Mouse (Mus musculus) CD8-positive naive resting alpha-beta T cell, adult 2 months (primary cell): ENCODE data around the gene Lcn6.
"Not testable (repeated sequence)": the region's sequence is repeated elsewhere in the genome, so short reads cannot be mapped to it uniquely, and the experiment has no call there.

Experiments used
- DNase-seq, 2 experiments: peaks; one replicate each; pipeline ENCODE4 v3.0.0; 2022; ENCODE audit warnings: low read depth in 2 of 2, low spot score in 2 of 2

Gene Lcn6

DNA sequence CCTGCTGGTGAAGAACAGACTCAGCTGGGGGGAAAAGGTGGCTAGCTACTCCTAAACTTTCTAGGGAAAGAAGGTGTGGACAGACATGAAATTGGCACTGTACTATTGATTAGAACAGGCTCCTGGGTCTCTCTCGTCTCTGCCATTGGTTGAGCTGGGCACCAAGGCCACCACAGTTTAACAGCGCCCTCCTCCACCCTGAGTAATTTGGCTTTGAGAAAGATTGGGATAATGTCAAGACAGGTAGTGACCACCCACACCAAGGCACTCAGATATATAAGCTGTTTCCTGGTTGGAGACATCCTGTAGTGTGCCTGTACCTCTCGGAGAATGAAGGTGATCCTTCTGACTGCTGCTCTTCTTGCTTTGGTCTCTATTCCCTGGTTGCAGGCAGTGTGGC lies at the start of gene Lcn6:
TSS of gene Lcn6 (plus strand) at position 301 of the 400 bp plus-strand sequence.
- DNase-seq = no peak

DNA sequence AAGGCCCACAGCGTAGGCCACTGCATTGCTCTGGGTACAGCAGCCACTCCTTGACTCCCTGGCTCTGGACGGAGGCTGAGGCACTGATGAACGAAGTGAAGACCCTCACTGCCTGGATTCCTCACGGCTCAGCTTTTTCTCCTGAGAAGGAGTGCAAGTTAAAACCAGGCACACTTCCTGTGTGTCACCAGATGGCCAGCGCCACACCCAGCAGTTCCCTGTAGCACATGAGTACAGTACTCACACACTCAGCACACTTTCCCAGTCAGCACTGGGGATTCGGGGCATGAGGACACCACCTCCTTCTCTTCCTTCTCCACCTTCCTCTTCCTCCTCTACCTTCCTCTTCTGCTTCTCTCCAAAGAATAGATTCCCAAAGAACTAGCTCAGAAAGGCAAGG lies 48.8 kb upstream of the Lcn6 start, which contains the start of gene Fcna:
TSS of gene Fcna (minus strand) at position 220 of the 400 bp plus-strand sequence.
- no peak for DNase-seq

DNA sequence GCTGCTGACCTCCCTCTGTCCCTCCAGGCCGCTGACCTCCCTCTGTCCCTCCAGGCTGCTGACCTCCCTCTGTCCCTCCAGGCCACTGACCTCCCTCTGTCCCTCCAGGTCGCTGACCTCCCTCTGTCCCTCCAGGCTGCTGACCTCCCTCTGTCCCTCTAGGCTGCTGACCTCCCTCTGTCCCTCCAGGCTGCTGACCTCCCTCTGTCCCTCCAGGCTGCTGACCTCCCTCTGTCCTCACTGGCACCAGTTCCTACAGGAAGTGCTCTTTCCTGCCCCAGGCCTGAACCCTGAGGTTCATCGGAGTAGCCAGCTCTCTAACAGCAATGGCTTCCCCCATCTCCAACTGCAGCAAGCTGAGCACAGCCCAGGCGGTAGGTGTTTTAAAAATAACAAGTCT lies 47.8 kb upstream of the Lcn6 start:
- DNase-seq = no peak

DNA sequence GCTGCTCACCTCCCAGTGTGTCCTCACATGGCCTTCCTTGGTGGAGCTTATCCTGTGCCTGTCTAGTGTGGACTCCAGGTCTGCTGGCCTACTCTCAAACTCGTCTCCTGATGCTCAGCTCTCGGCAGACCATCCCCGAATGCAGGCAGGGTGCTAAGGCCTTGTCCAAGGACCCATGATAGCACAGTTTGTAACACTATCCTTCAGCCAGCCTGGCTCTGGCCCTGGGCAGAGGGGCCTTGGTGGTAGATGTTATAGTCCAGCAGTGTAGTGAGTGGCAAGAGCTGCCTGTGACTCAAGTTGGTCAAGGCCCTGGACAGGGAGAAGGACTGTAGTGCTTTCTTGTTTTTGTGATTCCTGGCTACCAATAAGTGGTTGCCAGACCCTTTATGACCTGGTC lies 43.0 kb upstream of the Lcn6 start:
- no peak for DNase-seq

DNA sequence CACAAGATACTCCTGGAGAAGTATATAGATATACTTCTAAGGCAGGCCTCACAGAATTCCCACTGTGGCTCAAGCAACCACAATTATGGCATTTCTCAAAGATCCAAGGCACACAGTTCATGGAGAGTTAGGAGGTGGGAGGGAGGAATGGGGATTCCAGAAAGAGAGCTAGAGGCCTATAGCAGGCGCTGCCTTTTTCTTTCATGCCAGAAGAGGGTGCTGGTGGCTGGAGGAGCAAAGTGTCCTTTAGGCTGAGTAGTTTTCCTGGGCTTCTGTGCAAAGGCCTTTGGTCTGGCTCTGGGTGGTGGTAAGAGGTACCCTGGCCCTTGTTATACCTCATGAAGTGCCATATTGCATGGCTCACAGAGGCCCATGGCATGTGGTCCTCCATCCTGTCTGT lies 42.5 kb upstream of the Lcn6 start:
- DNase-seq = no peak

DNA sequence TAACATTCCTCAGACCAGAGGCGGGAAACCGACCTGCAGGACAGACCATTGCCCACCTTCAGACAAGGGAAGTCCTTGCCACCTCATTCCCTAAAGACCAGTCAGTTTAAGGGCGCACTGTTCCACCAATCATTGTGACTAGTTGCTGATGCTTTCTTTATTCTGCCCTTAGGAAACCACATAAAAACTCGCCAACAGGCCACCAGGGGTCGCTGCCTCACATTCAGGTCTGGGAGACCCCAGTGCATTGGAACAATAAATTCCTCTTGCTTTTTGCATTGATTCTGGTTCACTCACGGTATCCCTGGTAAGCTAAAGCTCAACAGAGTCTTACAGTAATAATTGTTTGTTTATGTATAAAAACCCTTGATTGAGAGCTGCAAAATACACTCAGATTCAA lies 36.7 kb upstream of the Lcn6 start:
- DNase-seq = peak in 1 of 2 experiments; percentile 49

DNA sequence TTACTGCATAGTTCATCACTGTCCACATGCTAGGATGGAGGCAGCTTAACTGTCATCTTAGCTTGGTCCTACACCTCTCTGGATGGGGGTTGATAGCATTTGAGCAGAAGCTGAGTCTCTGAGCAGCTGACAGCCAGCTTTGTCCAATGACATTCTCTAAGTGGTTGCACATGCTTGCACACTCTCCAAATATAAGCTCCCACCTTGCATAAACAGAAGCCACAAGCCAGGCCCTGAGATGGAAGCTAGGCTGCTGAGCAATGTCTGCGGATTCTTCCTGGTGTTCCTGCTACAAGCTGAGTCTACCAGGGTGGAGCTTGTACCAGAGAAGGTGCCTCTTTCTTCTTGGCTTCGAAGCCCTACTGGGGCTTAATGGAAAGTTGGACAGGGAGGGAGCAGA lies 23.7 kb upstream of the Lcn6 start, which contains the start of gene Lcn8:
TSS of gene Lcn8 (plus strand) at position 219 of the 400 bp plus-strand sequence.
- DNase-seq = no peak

DNA sequence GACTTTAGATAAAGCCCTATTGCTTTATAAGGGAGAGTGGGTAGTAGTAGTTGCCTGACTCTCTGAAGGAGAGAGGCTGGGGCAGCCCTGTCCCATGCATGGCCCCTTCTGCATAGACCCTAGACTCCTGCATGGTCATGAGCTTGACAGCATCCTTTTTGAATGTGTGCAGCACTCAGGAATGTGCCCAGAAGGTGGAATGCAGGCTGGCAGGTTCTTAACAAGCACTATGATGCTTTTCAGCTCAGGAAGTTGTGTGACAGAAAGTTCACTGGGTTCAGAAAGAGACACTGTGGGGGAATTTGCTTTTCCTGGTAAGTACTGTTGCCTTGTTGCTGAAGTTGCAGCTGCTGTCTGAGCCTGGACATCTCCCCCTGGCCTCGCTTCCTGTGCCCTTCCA lies 22.1 kb upstream of the Lcn6 start:
- no peak for DNase-seq

DNA sequence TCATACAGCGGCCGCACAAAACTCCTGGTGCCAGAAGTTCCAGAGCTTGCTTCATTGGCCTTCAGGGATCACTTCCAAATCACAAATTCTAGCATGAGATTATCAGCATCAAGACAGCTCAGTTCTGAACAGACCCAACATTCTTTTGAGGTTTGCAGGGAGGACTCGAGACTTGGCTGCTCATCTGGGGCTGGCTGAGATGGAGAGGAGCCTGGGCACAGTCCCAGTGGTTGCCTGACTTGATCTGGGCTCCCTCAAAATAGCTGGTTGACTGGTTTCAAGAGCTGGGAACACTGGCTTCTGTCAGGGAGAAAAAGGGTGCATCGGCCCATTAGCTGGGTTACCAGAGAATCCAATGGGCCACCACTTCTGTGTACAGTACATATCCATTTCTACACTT lies 19.9 kb upstream of the Lcn6 start:
- no peak for DNase-seq

DNA sequence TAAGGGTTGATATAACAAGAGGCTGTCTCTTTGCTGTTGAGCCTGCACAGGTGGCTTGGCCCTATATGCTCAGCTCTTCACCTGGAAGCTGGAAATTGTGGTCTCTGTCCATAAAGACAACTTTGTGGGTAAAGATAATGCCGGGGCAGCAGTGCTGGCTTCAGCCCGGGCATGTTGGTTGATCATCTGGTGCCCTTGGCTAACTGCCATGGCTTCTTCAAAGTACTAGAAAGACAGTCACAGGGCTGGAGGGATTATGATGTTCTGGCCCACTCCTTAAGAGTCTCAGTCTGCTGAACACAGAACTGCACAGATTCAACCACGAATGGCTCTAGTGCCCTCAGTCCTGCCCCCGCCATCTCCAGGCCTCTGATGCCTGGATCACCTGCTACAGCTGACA lies 19.3 kb upstream of the Lcn6 start:
- DNase-seq = no peak

DNA sequence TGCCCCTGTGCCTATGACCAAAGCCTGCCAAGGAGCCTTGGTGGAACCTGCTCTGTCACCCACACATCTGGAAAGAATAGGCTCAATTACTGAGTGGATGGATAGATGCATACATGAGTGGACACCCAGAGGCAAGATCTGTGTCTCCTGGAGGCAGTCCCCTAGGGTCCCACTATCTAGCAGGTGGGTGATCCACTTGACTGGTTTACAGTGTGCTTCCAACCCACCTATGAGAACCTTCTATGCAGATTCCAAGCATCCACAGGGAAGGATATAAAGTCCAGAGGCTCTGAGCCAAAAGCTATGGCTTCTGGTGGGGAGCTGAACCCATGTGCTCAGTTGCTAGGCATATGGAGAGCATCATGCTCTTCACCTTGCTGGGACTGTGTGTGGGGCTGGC lies 18.9 kb upstream of the Lcn6 start, which contains the start of gene Lcn5:
TSS of gene Lcn5 (plus strand) at position 301 of the 400 bp plus-strand sequence.
- DNase-seq = no peak

DNA sequence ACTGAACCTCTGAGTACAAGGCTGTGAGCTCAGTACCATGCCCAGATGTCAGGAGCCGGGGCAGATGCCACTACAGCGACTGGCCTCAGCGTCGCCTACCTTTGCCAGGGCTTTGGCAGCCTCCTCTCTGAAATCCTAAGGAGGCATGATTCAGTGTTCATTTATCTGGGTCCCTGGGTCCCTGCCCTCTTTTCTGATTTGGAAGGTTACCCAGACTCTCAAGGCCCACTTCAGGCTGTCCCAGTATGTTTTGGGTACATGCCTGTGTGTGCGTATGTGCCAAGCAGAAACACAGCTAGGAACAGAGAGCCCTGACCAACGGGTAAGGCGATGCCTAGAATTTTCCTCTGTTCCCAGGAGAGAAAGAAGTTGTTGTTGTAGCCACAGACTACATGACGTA lies 16.3 kb upstream of the Lcn6 start:
- no peak for DNase-seq

DNA sequence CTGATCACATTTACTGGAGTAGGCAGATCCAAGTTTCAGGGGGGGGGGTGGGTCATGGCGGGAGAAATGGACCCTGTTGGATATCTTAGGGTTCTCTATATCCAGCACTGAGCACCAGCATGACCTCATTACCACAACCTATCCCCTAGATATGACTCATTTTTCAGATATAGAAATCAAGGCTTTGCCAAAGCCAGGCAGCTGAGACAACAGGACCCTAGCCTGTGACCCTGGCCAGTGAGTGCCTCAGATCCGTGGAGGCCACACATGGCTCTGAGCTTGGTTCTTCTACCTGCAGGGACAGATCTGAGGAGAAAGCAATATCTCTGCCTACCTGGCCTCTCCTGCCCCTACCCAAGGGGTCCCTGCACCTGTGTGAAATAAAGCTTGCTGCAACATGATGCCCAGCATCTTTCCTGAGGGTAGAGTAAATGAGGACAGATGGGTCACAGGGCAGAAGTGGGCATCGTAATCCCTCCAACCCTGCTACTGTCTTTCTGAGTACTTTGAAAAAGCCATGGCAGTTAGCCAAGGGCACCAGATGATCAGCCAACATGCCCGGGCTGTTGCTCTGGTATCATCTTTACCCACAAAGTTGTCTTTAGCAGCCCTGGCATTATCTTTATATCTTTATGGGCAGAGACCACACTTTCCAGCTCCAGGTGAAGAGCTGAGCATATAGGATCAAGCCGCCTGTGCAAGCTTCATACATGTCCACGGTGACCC lies 15.2 kb upstream of the Lcn6 start:
- DNase-seq = no peak

DNA sequence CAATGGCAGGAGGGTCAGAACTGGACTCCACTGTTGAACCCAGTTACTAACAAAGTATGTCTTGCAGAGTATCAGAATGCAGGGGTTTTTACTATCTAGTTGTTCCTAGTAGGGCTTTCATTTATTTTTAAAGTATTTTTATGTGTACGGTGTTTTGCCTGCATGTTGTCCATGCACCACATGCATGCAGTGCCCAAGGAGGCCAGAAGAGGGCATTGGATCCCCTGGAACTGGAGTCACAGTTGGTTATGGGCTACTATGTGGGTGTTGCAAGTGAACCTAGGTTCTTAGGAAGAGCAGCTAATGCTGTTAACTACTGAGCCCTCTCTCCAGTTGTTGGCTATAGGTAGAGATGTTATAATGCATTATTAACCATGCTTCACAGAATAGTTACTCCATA lies 13.1 kb upstream of the Lcn6 start:
- peak; percentile 28 to 64 for DNase-seq

DNA sequence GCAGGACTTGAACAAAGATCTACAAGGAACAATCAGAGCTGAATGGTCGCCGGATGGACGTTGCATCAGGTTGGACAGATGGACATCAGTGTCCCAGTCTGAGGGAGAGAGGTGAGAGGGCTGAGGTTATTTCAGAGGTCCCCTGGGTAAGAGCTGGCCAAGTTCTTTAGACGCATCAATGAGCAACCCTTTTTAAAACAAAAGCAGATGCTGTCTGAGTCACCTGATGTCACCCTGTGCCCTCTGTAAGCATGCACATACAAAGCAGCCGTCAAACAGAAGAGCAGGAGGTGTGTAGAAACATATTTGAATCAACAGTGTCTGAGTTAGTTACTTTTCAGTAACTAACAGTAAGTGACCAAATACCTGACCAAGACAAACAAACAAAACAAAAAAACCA lies 12.5 kb upstream of the Lcn6 start:
- DNase-seq = no peak

DNA sequence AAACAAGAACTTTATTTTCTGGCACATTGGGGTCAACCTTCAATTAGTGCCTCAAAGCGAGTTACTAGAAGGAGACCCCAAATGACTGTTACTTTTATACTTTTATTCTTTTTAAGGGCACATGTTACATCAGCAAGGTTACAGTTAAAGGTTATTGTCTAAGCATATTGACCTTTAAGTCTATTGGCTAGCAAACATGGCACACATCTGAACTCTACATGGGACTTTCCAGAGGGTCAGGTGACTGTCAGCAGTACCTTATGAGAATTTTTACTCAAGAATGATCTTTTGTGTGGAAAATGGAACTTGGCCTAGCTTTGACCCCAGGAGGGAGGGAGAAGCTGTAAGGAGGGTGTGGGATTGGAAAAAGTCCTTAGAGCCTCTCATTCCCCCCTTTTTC lies 10.1 kb upstream of the Lcn6 start:
- DNase-seq = no peak

DNA sequence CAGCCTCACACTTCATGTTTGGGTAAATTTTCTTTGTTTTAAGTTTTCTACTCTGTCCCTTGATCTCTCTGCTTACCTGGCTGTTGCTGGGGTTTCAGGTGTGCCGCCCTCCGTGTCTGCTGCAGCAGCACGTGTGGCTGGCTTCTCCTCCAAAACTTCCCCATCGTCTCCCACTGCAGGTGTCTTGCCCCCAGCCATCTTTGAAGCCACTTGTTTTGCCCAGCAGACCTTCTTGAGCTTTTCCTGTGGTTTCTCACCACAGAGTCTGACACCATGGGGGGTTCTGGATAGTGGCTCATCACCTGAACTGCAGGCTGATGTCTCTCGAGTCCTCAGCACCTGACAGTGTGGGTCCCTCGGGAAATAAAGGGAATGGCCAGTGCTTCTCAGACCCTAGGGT lies 3.0 kb downstream of the Lcn6 start:
- DNase-seq = peak; percentile 39

DNA sequence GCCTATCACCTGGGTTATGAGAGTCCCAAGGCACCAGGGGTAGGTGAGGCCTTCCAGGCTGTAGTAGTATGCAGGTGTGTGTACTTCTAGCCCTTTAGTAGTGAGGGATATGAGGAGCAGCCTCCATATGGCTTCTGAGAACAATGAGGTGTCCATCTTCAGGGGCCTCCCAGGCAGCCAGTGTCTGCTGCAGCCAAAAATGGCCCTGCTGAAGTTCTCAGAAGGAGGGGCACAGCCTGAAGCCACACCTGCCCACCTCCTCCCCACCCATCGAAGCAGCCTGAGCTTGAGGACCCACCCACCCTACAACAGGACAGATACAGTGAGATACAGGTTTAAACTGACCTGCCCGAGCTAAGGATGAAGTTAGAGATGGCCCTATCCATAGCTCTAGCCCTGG lies 5.8 kb downstream of the Lcn6 start, which contains the start of gene Lcn10:
TSS of gene Lcn10 (plus strand) at position 301 of the 400 bp plus-strand sequence.
- no peak for DNase-seq

DNA sequence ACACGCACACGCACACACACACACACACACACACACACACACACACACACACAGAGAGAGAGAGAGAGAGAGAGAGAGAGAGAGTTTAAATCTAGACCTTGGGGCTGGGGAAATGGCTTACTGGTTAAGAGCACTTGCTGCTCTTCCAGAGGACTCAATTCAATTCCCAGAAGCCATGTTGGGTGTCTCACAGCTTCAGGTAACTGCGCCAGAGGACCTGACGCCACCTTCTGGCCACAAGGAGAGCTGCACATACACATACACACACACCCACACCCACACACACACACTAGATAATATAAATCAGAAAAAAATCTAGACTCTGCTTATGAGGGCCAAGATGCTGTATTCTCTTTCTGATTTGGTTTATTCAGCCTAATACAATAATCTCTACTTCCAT lies 10.4 kb downstream of the Lcn6 start:
- DNase-seq = no peak

DNA sequence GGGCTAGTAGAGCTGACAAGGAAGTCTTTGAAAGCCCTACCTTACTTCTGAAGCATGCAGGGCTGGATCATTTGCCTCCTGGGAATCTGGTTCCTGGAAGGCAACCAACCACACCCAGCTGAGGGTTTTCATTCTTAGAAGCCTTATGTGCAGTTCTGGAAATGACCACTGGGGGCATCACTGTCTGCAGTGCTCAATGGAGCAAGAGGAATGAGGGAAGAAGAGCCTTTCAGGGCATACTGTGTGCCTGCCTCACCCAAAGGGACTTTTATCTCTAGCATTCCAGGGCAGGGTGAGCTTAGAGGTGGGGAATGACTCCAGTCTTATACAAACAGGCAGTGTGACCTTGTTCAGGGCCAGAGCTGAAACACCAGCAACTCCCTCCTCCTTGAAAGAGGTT lies 18.0 kb downstream of the Lcn6 start:
- peak; percentile 25 to 54 for DNase-seq

DNA sequence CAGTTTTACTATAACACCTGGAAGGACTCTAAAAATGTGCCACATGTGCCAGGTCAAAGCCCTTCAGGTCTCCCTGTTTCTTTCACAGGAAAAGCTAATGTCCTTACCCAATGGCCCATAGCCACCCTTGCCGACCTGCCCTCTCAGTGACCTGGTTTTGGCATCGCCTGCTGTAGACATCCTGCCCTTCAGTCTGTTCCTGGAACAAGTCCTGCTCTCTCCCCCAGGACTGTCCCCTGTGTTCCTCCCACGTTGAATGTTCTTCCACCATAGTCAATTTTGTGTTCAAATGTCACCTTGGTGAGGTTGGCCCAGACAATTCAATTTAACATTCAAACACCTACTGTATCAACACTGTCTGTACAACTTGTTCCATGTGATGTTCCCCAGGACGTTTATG lies 20.4 kb downstream of the Lcn6 start:
- DNase-seq = no peak

DNA sequence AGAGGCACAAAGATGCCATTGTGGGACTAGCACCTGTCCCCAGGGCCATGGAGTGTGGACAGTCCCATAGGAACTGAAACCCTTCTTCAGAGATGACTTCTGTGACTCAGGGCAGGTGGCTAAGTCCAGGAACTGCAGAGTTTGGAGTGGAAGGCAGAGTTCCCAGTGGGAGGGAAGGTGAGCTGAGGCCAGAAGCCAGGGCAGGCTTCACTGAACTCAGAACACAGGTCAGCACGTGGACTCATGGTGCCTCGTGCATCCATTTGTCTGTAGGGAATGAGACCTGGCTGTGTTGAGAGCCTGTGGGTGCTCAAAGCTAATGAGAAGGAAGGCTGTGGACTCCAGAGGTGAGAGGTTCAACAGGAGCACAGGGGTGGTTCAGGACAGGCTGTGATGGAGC lies 22.1 kb downstream of the Lcn6 start:
- DNase-seq = no peak

DNA sequence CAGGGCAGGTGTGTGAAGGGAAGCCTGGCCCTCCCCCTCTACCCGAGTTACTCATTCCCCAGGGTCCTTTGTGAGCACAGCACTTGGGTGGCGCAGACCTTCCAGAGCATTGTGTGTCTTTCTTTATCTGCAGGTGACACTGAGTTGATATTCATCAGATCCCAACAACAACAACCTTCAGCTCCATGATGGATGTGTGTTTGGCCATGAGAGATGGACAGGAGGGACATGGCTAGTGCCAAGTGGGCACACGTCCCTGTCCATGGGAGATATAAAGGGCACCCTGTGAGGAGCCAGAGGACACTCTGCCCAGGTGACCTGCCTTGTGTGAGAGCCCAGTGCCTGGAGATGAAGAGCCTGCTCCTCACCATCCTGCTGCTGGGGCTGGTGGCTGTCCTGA lies 23.2 kb downstream of the Lcn6 start, which contains the start of gene Obp2a:
TSS of gene Obp2a (plus strand) at position 301 of the 400 bp plus-strand sequence.
- DNase-seq = not testable (repeated sequence)
